Mouse (Mus musculus) bone marrow, adult 2 months (tissue): ENCODE measurements around the gene Cst7.

ENCODE experiments used
- CTCF ChIP-seq: fragments of 200-500 bp; IDR thresholded peaks from 2 replicates; pipeline ENCODE4 v1.5.1; 2011; ENCODE audit warnings: low read length, control low read depth; ENCODE audit not compliant: control insufficient read depth, insufficient read depth
- POLR2A ChIP-seq: fragments of 200-500 bp; IDR thresholded peaks from 2 replicates; pipeline ENCODE4 v1.6.1; 2011; ENCODE audit warnings: low read depth, mild to moderate bottlenecking, control low read depth, low read length, borderline replicate concordance; ENCODE audit not compliant: control insufficient read depth

DNA sequence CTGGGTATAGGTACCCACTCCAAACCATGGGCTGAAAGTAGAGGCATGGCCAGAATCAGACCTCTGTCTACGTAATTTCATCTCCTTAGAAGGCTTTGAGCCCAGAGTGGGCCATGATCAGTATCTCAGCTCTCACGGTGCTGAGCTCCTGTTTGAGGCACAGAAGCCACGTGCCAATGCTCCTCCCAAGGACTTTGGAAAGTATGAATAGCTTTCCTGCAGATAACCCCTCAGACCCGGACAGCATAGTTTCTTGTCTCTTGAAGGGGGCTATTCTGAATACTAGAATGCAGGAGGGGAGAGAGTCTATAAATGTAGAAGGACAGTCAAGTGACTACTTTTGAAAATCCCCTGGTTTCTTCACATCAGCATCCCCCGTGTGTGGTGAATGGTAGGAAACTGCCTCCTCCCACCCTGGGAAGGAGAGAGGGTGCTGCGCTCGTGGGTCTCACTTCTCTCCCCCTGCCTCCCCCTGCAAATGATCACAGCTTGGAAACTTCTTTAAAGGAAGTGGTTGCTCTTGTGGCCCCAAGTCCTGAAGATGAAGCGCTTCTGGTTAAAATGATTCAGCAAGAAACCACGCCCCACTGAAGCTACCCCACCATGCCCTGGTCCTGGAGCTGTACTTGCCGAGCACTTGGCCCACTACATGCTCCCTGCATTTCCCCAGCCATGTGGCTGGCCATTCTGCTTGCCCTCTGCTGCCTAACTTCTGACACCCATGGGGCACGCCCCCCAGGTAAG lies at the start of gene Cst7:
- TF ChIP-seq POLR2A (no peak), CTCF (no peak)
